Mouse (Mus musculus): ENCODE data around the gene Gjc3. TPM values are rescaled to one million over a fixed set of nuclear protein-coding genes. Genes with fewer than 3 reads are reported as not detected.

Gjc3 gene
- polyA plus RNA-seq (2015; fragmentation: Nextera tagmentation; extraction: Ambion mirVana), result 0.31 and 0.44 TPM in 2 replicates

GRCm38 (mm10) chr5:137962945-137963344, at the start of gene Gjc3:
TSS of gene Gjc3 (minus strand) at chr5:137963098.
- Histone ChIP-seq H3K4me2 (ENCODE audit: low read length) (no peak within 1 kb of the TSS), H3K36me3 (ENCODE audit: control insufficient read depth, insufficient read depth, low read length) (no peaks in the 10 kb centered on the region), H3K4me3 (ENCODE audit: low read depth, low read length) (no peak within 1 kb of the TSS), H3K9ac (ENCODE audit: low read depth, low read length) (no peak within 1 kb of the TSS), H3K4me1 (ENCODE audit: control insufficient read depth, insufficient read depth, low read length) (no peaks in the 10 kb centered on the region), H3K27ac (ENCODE audit: low read length) (no peak within 1 kb of the TSS), H3K9me3 (replicated peaks; ENCODE audit: control insufficient read depth, low read length, poor library complexity, severe bottlenecking) (no peaks in the 10 kb centered on the region), H3K27me3 (ENCODE audit: control insufficient read depth, insufficient read depth, low read depth, low read length) (no peaks in the 10 kb centered on the region)
- no peak for ATAC-seq
- WGBS, result 62% methylated on average over 8 of the region's 8 CpGs

- ATAC-seq, result no peak
- H3K9ac ChIP-seq (ENCODE audit: low read depth, low read length), result no peak overlapping the region
- no peaks in the 10 kb centered on the region for H3K9me3 ChIP-seq (replicated peaks; ENCODE audit: control insufficient read depth, low read length, poor library complexity, severe bottlenecking)
- no peak overlapping the region for H3K4me3 ChIP-seq (ENCODE audit: low read depth, low read length)
- H3K4me2 ChIP-seq (ENCODE audit: low read length), result no peak overlapping the region
- H3K27ac ChIP-seq (ENCODE audit: low read length), result no peak overlapping the region
- H3K4me1 ChIP-seq (ENCODE audit: control insufficient read depth, insufficient read depth, low read length), result no peaks in the 10 kb centered on the region
- H3K36me3 ChIP-seq (ENCODE audit: control insufficient read depth, insufficient read depth, low read length), result no peaks in the 10 kb centered on the region
- 92% methylated on average over 5 of the region's 5 CpGs for WGBS
- H3K27me3 ChIP-seq (ENCODE audit: control insufficient read depth, insufficient read depth, low read depth, low read length), result no peaks in the 10 kb centered on the region
These were observed 49.5 kb upstream of the Gjc3 start for GRCm38 (mm10) chr5:138012382-138012781.

GRCm38 (mm10) chr5:138009437-138009836, 46.5 kb upstream of the Gjc3 start:
- H3K4me3 ChIP-seq (ENCODE audit: low read depth, low read length), result no peak overlapping the region
- no peak overlapping the region for H3K4me2 ChIP-seq (ENCODE audit: low read length)
- no peak overlapping the region for H3K9ac ChIP-seq (ENCODE audit: low read depth, low read length)
- ATAC-seq, result no peak
- no peak overlapping the region for H3K27ac ChIP-seq (ENCODE audit: low read length)
- H3K4me1 ChIP-seq (ENCODE audit: control insufficient read depth, insufficient read depth, low read length), result no peaks in the 10 kb centered on the region
- no peaks in the 10 kb centered on the region for H3K9me3 ChIP-seq (replicated peaks; ENCODE audit: control insufficient read depth, low read length, poor library complexity, severe bottlenecking)
- no peaks in the 10 kb centered on the region for H3K27me3 ChIP-seq (ENCODE audit: control insufficient read depth, insufficient read depth, low read depth, low read length)
- WGBS, result 91% methylated on average over 5 of the region's 5 CpGs
- no peaks in the 10 kb centered on the region for H3K36me3 ChIP-seq (ENCODE audit: control insufficient read depth, insufficient read depth, low read length)

GRCm38 (mm10) chr5:137986351-137986750, 23.5 kb upstream of the Gjc3 start:
- no peaks in the 10 kb centered on the region for H3K36me3 ChIP-seq (ENCODE audit: control insufficient read depth, insufficient read depth, low read length)
- no peaks in the 10 kb centered on the region for H3K4me1 ChIP-seq (ENCODE audit: control insufficient read depth, insufficient read depth, low read length)
- H3K4me2 ChIP-seq (ENCODE audit: low read length), result no peak overlapping the region
- H3K4me3 ChIP-seq (ENCODE audit: low read depth, low read length), result no peak overlapping the region
- 86% methylated on average over 1 of the region's 1 CpGs for WGBS
- H3K9me3 ChIP-seq (replicated peaks; ENCODE audit: control insufficient read depth, low read length, poor library complexity, severe bottlenecking), result no peaks in the 10 kb centered on the region
- H3K27ac ChIP-seq (ENCODE audit: low read length), result no peak overlapping the region
- no peaks in the 10 kb centered on the region for H3K27me3 ChIP-seq (ENCODE audit: control insufficient read depth, insufficient read depth, low read depth, low read length)
- no peak overlapping the region for H3K9ac ChIP-seq (ENCODE audit: low read depth, low read length)
- no peak for ATAC-seq

GRCm38 (mm10) chr5:137981300-137981699, 18.4 kb upstream of the Gjc3 start, which contains the start of gene Azgp1:
TSS of gene Azgp1 (plus strand) at chr5:137981520.
- Histone ChIP-seq H3K4me3 (ENCODE audit: low read depth, low read length) (no peak within 1 kb of the TSS), H3K4me1 (ENCODE audit: control insufficient read depth, insufficient read depth, low read length) (no peaks in the 10 kb centered on the region), H3K4me2 (ENCODE audit: low read length) (no peak within 1 kb of the TSS), H3K27me3 (ENCODE audit: control insufficient read depth, insufficient read depth, low read depth, low read length) (no peaks in the 10 kb centered on the region), H3K9ac (ENCODE audit: low read depth, low read length) (no peak within 1 kb of the TSS), H3K36me3 (ENCODE audit: control insufficient read depth, insufficient read depth, low read length) (no peaks in the 10 kb centered on the region), H3K9me3 (replicated peaks; ENCODE audit: control insufficient read depth, low read length, poor library complexity, severe bottlenecking) (no peaks in the 10 kb centered on the region), H3K27ac (ENCODE audit: low read length) (no peak within 1 kb of the TSS)
- no peak for ATAC-seq
- 88% methylated on average over 4 of the region's 4 CpGs for WGBS

- H3K36me3 ChIP-seq (ENCODE audit: control insufficient read depth, insufficient read depth, low read length), result no peaks in the 10 kb centered on the region
- no peak overlapping the region for H3K4me3 ChIP-seq (ENCODE audit: low read depth, low read length)
- H3K4me1 ChIP-seq (ENCODE audit: control insufficient read depth, insufficient read depth, low read length), result no peaks in the 10 kb centered on the region
- H3K9me3 ChIP-seq (replicated peaks; ENCODE audit: control insufficient read depth, low read length, poor library complexity, severe bottlenecking), result no peaks in the 10 kb centered on the region
- H3K9ac ChIP-seq (ENCODE audit: low read depth, low read length), result no peak overlapping the region
- no peaks in the 10 kb centered on the region for H3K27me3 ChIP-seq (ENCODE audit: control insufficient read depth, insufficient read depth, low read depth, low read length)
- H3K27ac ChIP-seq (ENCODE audit: low read length), result no peak overlapping the region
- H3K4me2 ChIP-seq (ENCODE audit: low read length), result no peak overlapping the region
- WGBS, result 70% methylated on average over 2 of the region's 2 CpGs
- no peak for ATAC-seq
These were observed 16.2 kb upstream of the Gjc3 start for GRCm38 (mm10) chr5:137979081-137979480.

GRCm38 (mm10) chr5:137977291-137977690, 14.4 kb upstream of the Gjc3 start:
- WGBS, result 46% methylated on average over 1 of the region's 1 CpGs
- H3K27me3 ChIP-seq (ENCODE audit: control insufficient read depth, insufficient read depth, low read depth, low read length), result no peaks in the 10 kb centered on the region

GRCm38 (mm10) chr5:137975434-137975833, 12.5 kb upstream of the Gjc3 start:
- Histone ChIP-seq H3K4me2 (ENCODE audit: low read length) (no peak overlapping the region), H3K27ac (ENCODE audit: low read length) (no peak overlapping the region), H3K9me3 (replicated peaks; ENCODE audit: control insufficient read depth, low read length, poor library complexity, severe bottlenecking) (no peaks in the 10 kb centered on the region), H3K9ac (ENCODE audit: low read depth, low read length) (no peak overlapping the region), H3K4me3 (ENCODE audit: low read depth, low read length) (no peak overlapping the region), H3K4me1 (ENCODE audit: control insufficient read depth, insufficient read depth, low read length) (no peaks in the 10 kb centered on the region), H3K36me3 (ENCODE audit: control insufficient read depth, insufficient read depth, low read length) (no peaks in the 10 kb centered on the region), H3K27me3 (ENCODE audit: control insufficient read depth, insufficient read depth, low read depth, low read length) (no peaks in the 10 kb centered on the region)
- ATAC-seq, result no peak
- 53% methylated on average over 1 of the region's 1 CpGs for WGBS

More at GRCm38 (mm10) chr5:137977291-137977690, 14.4 kb upstream of the Gjc3 start:
- no peak overlapping the region for H3K27ac ChIP-seq (ENCODE audit: low read length)
- H3K4me2 ChIP-seq (ENCODE audit: low read length), result no peak overlapping the region
- no peak overlapping the region for H3K4me3 ChIP-seq (ENCODE audit: low read depth, low read length)
- no peaks in the 10 kb centered on the region for H3K9me3 ChIP-seq (replicated peaks; ENCODE audit: control insufficient read depth, low read length, poor library complexity, severe bottlenecking)
- ATAC-seq, result no peak
- H3K9ac ChIP-seq (ENCODE audit: low read depth, low read length), result no peak overlapping the region
- H3K36me3 ChIP-seq (ENCODE audit: control insufficient read depth, insufficient read depth, low read length), result no peaks in the 10 kb centered on the region
- no peaks in the 10 kb centered on the region for H3K4me1 ChIP-seq (ENCODE audit: control insufficient read depth, insufficient read depth, low read length)

- Histone ChIP-seq H3K36me3 (ENCODE audit: control insufficient read depth, insufficient read depth, low read length) (no peaks in the 10 kb centered on the region), H3K27ac (ENCODE audit: low read length) (no peak overlapping the region), H3K4me2 (ENCODE audit: low read length) (no peak overlapping the region), H3K4me1 (ENCODE audit: control insufficient read depth, insufficient read depth, low read length) (no peaks in the 10 kb centered on the region), H3K27me3 (ENCODE audit: control insufficient read depth, insufficient read depth, low read depth, low read length) (no peaks in the 10 kb centered on the region), H3K9ac (ENCODE audit: low read depth, low read length) (no peak overlapping the region), H3K4me3 (ENCODE audit: low read depth, low read length) (no peak overlapping the region), H3K9me3 (replicated peaks; ENCODE audit: control insufficient read depth, low read length, poor library complexity, severe bottlenecking) (no peaks in the 10 kb centered on the region)
- WGBS, result 66% methylated on average over 3 of the region's 3 CpGs
- no peak for ATAC-seq
These were observed 11.8 kb upstream of the Gjc3 start for GRCm38 (mm10) chr5:137974724-137975123.
